Comparison of ENCODE assay signal across 13 mouse cellular contexts in genomic region chr1:91747583-91747982, GRCm38 (mm10). TPM values are rescaled to one million over a fixed set of nuclear protein-coding genes. Genes with fewer than 3 reads are reported as not detected.
DNase-seq lines count a peak whose midpoint lies in the region; ATAC-seq lines count a peak whose summit lies in the region.
"Had no signal": no experiment of that assay in that cellular context is flagged by ENCODE, and none has a peak within 500 bp of the region (broad histone marks: within the 10 kb centered on the region; RNA-seq: fewer than 3 reads in every experiment).

No protein-coding gene starts in this region.

- peak; percentile 23 for DNase-seq in left cerebral cortex, postnatal 4 days
- DNase-seq in left cerebral cortex, postnatal 36 days (ENCODE audit: low spot score in 2 of 2) = no peak
- peak; percentile 60 for DNase-seq in forebrain, embryonic 14.5 days (ENCODE audit: low spot score)
- DNase-seq in frontal cortex, postnatal 10 days (ENCODE audit: low spot score in 2 of 2) = no peak
- DNase-seq in left cerebral cortex, postnatal 14 days (ENCODE audit: low spot score in 2 of 2) = no peak
- DNase-seq: thymus, adult 18-20 months had no signal

- no peaks in the 10 kb centered on the region for H3K36me3 ChIP-seq in forebrain, embryonic 14.5 days (ENCODE audit: control insufficient read depth, insufficient read depth, low read length)
- no peaks in the 10 kb centered on the region for H3K36me3 ChIP-seq in hindbrain, embryonic 16.5 days (ENCODE audit: control insufficient read depth, insufficient read depth, low read length)
- no peaks in the 10 kb centered on the region for H3K36me3 ChIP-seq in midbrain, embryonic 13.5 days
- H3K36me3 ChIP-seq: heart, embryonic 13.5 days; intestine, embryonic 15.5 days had no signal

- no peak overlapping the region for H3K27ac ChIP-seq in forebrain, embryonic 14.5 days (ENCODE audit: low read depth, low read length)
- no peak overlapping the region for H3K27ac ChIP-seq in hindbrain, embryonic 16.5 days (ENCODE audit: low read depth, low read length)
- H3K27ac ChIP-seq in midbrain, embryonic 13.5 days = no peak overlapping the region
- H3K27ac ChIP-seq: heart, embryonic 13.5 days; intestine, embryonic 15.5 days; macrophage had no signal

- ATAC-seq in forebrain, embryonic 14.5 days = peak; percentile 48
- peak; percentile 56; the same call in 1 of the 2 replicates for ATAC-seq in hindbrain, embryonic 16.5 days
- peak; percentile 70; the same call in 1 of the 2 replicates for ATAC-seq in midbrain, embryonic 13.5 days
- ATAC-seq in erythroid progenitor cell, adult 5-6 weeks (replicated peaks; ENCODE audit: low FRiP score, poor library complexity, severe bottlenecking) = no peak
- ATAC-seq: intestine, embryonic 15.5 days had no signal

- H3K4me1 ChIP-seq in forebrain, embryonic 14.5 days (ENCODE audit: control insufficient read depth, insufficient read depth, low read length) = no peaks in the 10 kb centered on the region
- H3K4me1 ChIP-seq in hindbrain, embryonic 16.5 days (ENCODE audit: control insufficient read depth, insufficient read depth, low read depth, low read length) = no peaks in the 10 kb centered on the region
- H3K4me1 ChIP-seq in midbrain, embryonic 13.5 days (replicated peaks) = peaks cover 5% of the 10 kb centered on the region; the same call in 1 of the 2 replicates
- H3K4me1 ChIP-seq: heart, embryonic 13.5 days; intestine, embryonic 15.5 days had no signal

- 0 out of 2 replicates have a peak overlapping the region, but pooled peaks have one; percentile 17 for H3K4me2 ChIP-seq in forebrain, embryonic 14.5 days (ENCODE audit: low read length)
- H3K4me2 ChIP-seq in hindbrain, embryonic 16.5 days (ENCODE audit: low read length) = 0 out of 2 replicates have a peak overlapping the region, but pooled peaks have one; percentile 0
- peak overlapping the region; percentile 27; the same call in 1 of the 2 replicates for H3K4me2 ChIP-seq in midbrain, embryonic 13.5 days (replicated peaks)
- H3K4me2 ChIP-seq: heart, embryonic 13.5 days; intestine, embryonic 15.5 days had no signal

- no peaks in the 10 kb centered on the region for H3K9me3 ChIP-seq in forebrain, embryonic 14.5 days (replicated peaks; ENCODE audit: control insufficient read depth, low read length)
- no peaks in the 10 kb centered on the region for H3K9me3 ChIP-seq in hindbrain, embryonic 16.5 days (ENCODE audit: control insufficient read depth, low read length)
- H3K9me3 ChIP-seq in midbrain, embryonic 13.5 days = no peaks in the 10 kb centered on the region
- H3K9me3 ChIP-seq: heart, embryonic 13.5 days; intestine, embryonic 15.5 days had no signal

- intact Hi-C loops in left cerebral cortex, postnatal 4 days (cut with DNase I) = no loop called here
- intact Hi-C loops in left cerebral cortex, postnatal 36 days (cut with DNase I) = no loop called here
- intact Hi-C loops in left cerebral cortex, postnatal 14 days (cut with DNase I) = no loop called here

- H3K27me3 ChIP-seq in forebrain, embryonic 14.5 days (replicated peaks; ENCODE audit: control insufficient read depth, insufficient read depth, low read length) = no peaks in the 10 kb centered on the region; the same call in 1 of the 2 replicates
- no peaks in the 10 kb centered on the region for H3K27me3 ChIP-seq in hindbrain, embryonic 16.5 days (replicated peaks; ENCODE audit: control insufficient read depth, insufficient read depth, low read length)
- peaks cover 37% of the 10 kb centered on the region for H3K27me3 ChIP-seq in midbrain, embryonic 13.5 days
- H3K27me3 ChIP-seq: intestine, embryonic 15.5 days had no signal

- no peak overlapping the region for H3K9ac ChIP-seq in forebrain, embryonic 14.5 days (ENCODE audit: low read length)
- H3K9ac ChIP-seq in hindbrain, embryonic 16.5 days (ENCODE audit: low read depth, low read length) = no peak overlapping the region
- H3K9ac ChIP-seq in midbrain, embryonic 13.5 days (replicated peaks) = no peak overlapping the region
- H3K9ac ChIP-seq: heart, embryonic 13.5 days; intestine, embryonic 15.5 days had no signal

- 21% methylated on average over 11 of the region's 11 CpGs for WGBS in forebrain, embryonic 14.5 days
- WGBS in hindbrain, embryonic 16.5 days = 8% methylated on average over 11 of the region's 11 CpGs
- 22% methylated on average over 11 of the region's 11 CpGs for WGBS in midbrain, embryonic 13.5 days

- no peak overlapping the region for H3K4me3 ChIP-seq in forebrain, embryonic 14.5 days (ENCODE audit: low read depth, low read length)
- no peak overlapping the region for H3K4me3 ChIP-seq in hindbrain, embryonic 16.5 days (ENCODE audit: low read length)
- no peak overlapping the region for H3K4me3 ChIP-seq in midbrain, embryonic 13.5 days (replicated peaks)
- H3K4me3 ChIP-seq: heart, embryonic 13.5 days; intestine, embryonic 15.5 days had no signal

RNA-seq across cellular contexts. Expression of gene Twist2, which starts 53.7 kb away (rescaled TPM):
- 1 to 10 TPM in 1 of 2 experiments, under 1 TPM in 1; 0.52 to 1.1 TPM for total RNA-seq in left cerebral cortex, postnatal 4 days (2021)
- 1 to 10 TPM; 1.3 to 2.4 TPM for total RNA-seq in left cerebral cortex, postnatal 36 days (2021)
- polyA plus RNA-seq in forebrain, embryonic 14.5 days (2014; fragmentation: Nextera tagmentation; extraction: Ambion mirVana) = 0.81 and 1.1 TPM in 2 replicates
- polyA plus RNA-seq in hindbrain, embryonic 16.5 days (2015; fragmentation: Nextera tagmentation; extraction: Ambion mirVana) = 1.7 and 2.0 TPM in 2 replicates
- 0.72 and 1.3 TPM in 2 replicates for polyA plus RNA-seq in midbrain, embryonic 13.5 days (2015; fragmentation: Nextera tagmentation; extraction: Ambion mirVana)
- not detected in 2 replicates for total RNA-seq in erythroid progenitor cell, adult 5-6 weeks (2015; ENCODE audit: low replicate concordance)
- total RNA-seq in erythroid progenitor cell, adult 5-6 weeks (2017; ENCODE audit: low replicate concordance) = not detected in 2 replicates
- 1 to 10 TPM; 1.0 to 1.5 TPM for total RNA-seq in left cerebral cortex, postnatal 14 days (2021)
- total RNA-seq: common myeloid progenitor, adult 5-6 weeks had no signal
- polyA plus RNA-seq: macrophage had no signal

Comparison
In these comparisons a context has a peak if more than half of its experiments do, and no peak if none do; other contexts are left out.
1. DNase-seq: peak in left cerebral cortex, postnatal 4 days (single experiment) and forebrain, embryonic 14.5 days (single experiment); none in left cerebral cortex, postnatal 36 days (0 of 2), frontal cortex, postnatal 10 days (0 of 2) and left cerebral cortex, postnatal 14 days (0 of 2).
2. Peak in every context shown above with its lines, with median percentiles within 50 percentile points of each other: H3K4me2 ChIP-seq.